Mouse (Mus musculus) midbrain, embryonic 16.5 days (tissue): ENCODE data around the gene Tpcn1. TPM values are rescaled to one million over a fixed set of nuclear protein-coding genes. Genes with fewer than 3 reads are reported as not detected.

ENCODE experiments used
- ATAC-seq: fragments of 200-750 bp; cut with Nextera tagmentation; 2 replicates; pipeline ENCODE4 v1.8.0; 2017; ENCODE audit warnings: moderate TSS enrichment
- H3K27ac ChIP-seq: fragments of 300-500 bp; sonication (generic); 2 replicates; pipeline ENCODE4 v1.5.1; 2014; ENCODE audit warnings: mild to moderate bottlenecking, low read length, mixed read lengths
- H3K27me3 ChIP-seq: fragments of 300-500 bp; sonication (generic); 2 replicates; pipeline ENCODE4 v1.6.1; 2014; ENCODE audit warnings: low read depth, low read length, mixed read lengths; ENCODE audit not compliant: control insufficient read depth, insufficient read depth
- H3K36me3 ChIP-seq: fragments of 300-500 bp; sonication (generic); 2 replicates; pipeline ENCODE4 v1.6.1; 2014; ENCODE audit warnings: mild to moderate bottlenecking, low read length, moderate library complexity, mixed read lengths; ENCODE audit not compliant: control insufficient read depth, insufficient read depth
- H3K4me1 ChIP-seq: fragments of 300-500 bp; sonication (generic); 2 replicates; pipeline ENCODE4 v1.6.1; 2014; ENCODE audit warnings: mild to moderate bottlenecking, low read length, mixed read lengths; ENCODE audit not compliant: control insufficient read depth, insufficient read depth
- H3K4me2 ChIP-seq: fragments of 300-500 bp; sonication (generic); 2 replicates; pipeline ENCODE4 v1.6.1; 2014; ENCODE audit warnings: mild to moderate bottlenecking, low read length, mixed read lengths
- H3K4me3 ChIP-seq: fragments of 300-500 bp; sonication (generic); 2 replicates; pipeline ENCODE4 v1.5.1; 2014; ENCODE audit warnings: low read depth, mild to moderate bottlenecking, low read length, moderate library complexity, mixed read lengths
- H3K9ac ChIP-seq: fragments of 300-500 bp; sonication (generic); 2 replicates; pipeline ENCODE4 v1.6.1; 2014; ENCODE audit warnings: low read depth, low read length, mixed read lengths
- H3K9me3 ChIP-seq: fragments of 300-500 bp; sonication (generic); replicated peaks from 2 replicates; pipeline ENCODE4 v1.6.1; 2014; ENCODE audit warnings: mild to moderate bottlenecking, low read length, mixed read lengths; ENCODE audit not compliant: control insufficient read depth, poor library complexity, severe bottlenecking
- WGBS: fragments of 180-500 bp; shearing (Covaris S2); extraction: QIAGEN DNeasy Blood & Tissue Kit; methylation state at CpG from one replicate; pipeline ENCODE4 v1.1.7; 2014; 5-methylcytosine and 5-hydroxymethylcytosine counted together
- polyA plus RNA-seq: library from polyadenylated mRNA; unstranded; fragments of >200 nt; fragmentation: Nextera tagmentation; extraction: Ambion mirVana; gene quantifications from 2 replicates; pipeline ENCODE4 v1.2.1, GENCODE M21; 2015

Gene Tpcn1
- polyA plus RNA-seq = 13.1 and 13.5 TPM in 2 replicates

GRCm38 (mm10) chr5:120588569-120589094 is at the start of gene Tpcn1, which contains the start of gene Iqcd:
Gene Tpcn1, minus strand, starts transcription at chr5:120588673.
Gene Iqcd, plus strand, starts transcription at chr5:120589016.
- Histone ChIP-seq H3K4me3 (peak within 1 kb of the TSS; percentile 79), H3K9me3 (no peaks in the 10 kb centered on the region), H3K36me3 (no peaks in the 10 kb centered on the region; the same call in 1 of the 2 replicates), H3K27ac (peak within 1 kb of the TSS; percentile 77), H3K27me3 (no peaks in the 10 kb centered on the region), H3K4me2 (peak within 1 kb of the TSS; percentile 99), H3K9ac (peak within 1 kb of the TSS; percentile 92), H3K4me1 (peaks cover 12% of the 10 kb centered on the region)
- under 1% methylated on average over 34 of the region's 35 CpGs for WGBS
- peak; percentile 97 for ATAC-seq

GRCm38 (mm10) chr5:120635633-120636032 is 47.2 kb upstream of the Tpcn1 start:
- no peak for ATAC-seq
- no peak overlapping the region for H3K9ac ChIP-seq
- no peaks in the 10 kb centered on the region for H3K9me3 ChIP-seq
- peaks cover 3% of the 10 kb centered on the region; the same call in 1 of the 2 replicates for H3K4me1 ChIP-seq
- no peaks in the 10 kb centered on the region for H3K36me3 ChIP-seq
- 92% methylated on average over 5 of the region's 5 CpGs for WGBS
- H3K4me3 ChIP-seq = no peak overlapping the region
- H3K4me2 ChIP-seq = no peak overlapping the region
- H3K27me3 ChIP-seq = no peaks in the 10 kb centered on the region
- H3K27ac ChIP-seq = no peak overlapping the region

- Histone ChIP-seq H3K4me1 (peaks cover 3% of the 10 kb centered on the region; the same call in 1 of the 2 replicates), H3K27ac (no peak overlapping the region), H3K4me2 (no peak overlapping the region), H3K36me3 (no peaks in the 10 kb centered on the region), H3K4me3 (no peak overlapping the region), H3K27me3 (no peaks in the 10 kb centered on the region), H3K9ac (no peak overlapping the region), H3K9me3 (no peaks in the 10 kb centered on the region)
- WGBS = 62% methylated on average over 5 of the region's 5 CpGs
- ATAC-seq = no peak
These were observed 46.4 kb upstream of the Tpcn1 start for GRCm38 (mm10) chr5:120634860-120635259.

- Histone ChIP-seq H3K27me3 (no peaks in the 10 kb centered on the region), H3K9ac (no peak within 1 kb of the TSS), H3K4me3 (no peak within 1 kb of the TSS), H3K9me3 (no peaks in the 10 kb centered on the region), H3K27ac (no peak within 1 kb of the TSS), H3K36me3 (no peaks in the 10 kb centered on the region), H3K4me2 (no peak within 1 kb of the TSS), H3K4me1 (peaks cover 3% of the 10 kb centered on the region; the same call in 1 of the 2 replicates)
- no peak for ATAC-seq
- 49% methylated on average over 9 of the region's 9 CpGs for WGBS
These were observed 45.7 kb upstream of the Tpcn1 start, which contains the start of gene Cfap73 for GRCm38 (mm10) chr5:120634131-120634530. Gene Cfap73, minus strand, starts transcription at chr5:120634235.

GRCm38 (mm10) chr5:120631892-120632291 is 43.4 kb upstream of the Tpcn1 start:
- no peak overlapping the region for H3K27ac ChIP-seq
- H3K4me3 ChIP-seq = no peak overlapping the region
- no peak overlapping the region for H3K4me2 ChIP-seq
- H3K9me3 ChIP-seq = no peaks in the 10 kb centered on the region
- peaks cover 3% of the 10 kb centered on the region; the same call in 1 of the 2 replicates for H3K4me1 ChIP-seq
- H3K9ac ChIP-seq = no peak overlapping the region
- 93% methylated on average over 5 of the region's 5 CpGs for WGBS
- ATAC-seq = no peak
- no peaks in the 10 kb centered on the region for H3K27me3 ChIP-seq
- H3K36me3 ChIP-seq = peaks cover under 1% of the 10 kb centered on the region; the same call in 1 of the 2 replicates

GRCm38 (mm10) chr5:120631128-120631527 is 42.7 kb upstream of the Tpcn1 start:
- peak overlapping the region; percentile 53 for H3K9ac ChIP-seq

GRCm38 (mm10) chr5:120628624-120629023 is 40.2 kb upstream of the Tpcn1 start:
- Histone ChIP-seq H3K9me3 (no peaks in the 10 kb centered on the region), H3K27ac (no peak overlapping the region), H3K4me3 (no peak overlapping the region), H3K4me2 (no peak overlapping the region), H3K4me1 (peaks cover 3% of the 10 kb centered on the region; the same call in 1 of the 2 replicates), H3K36me3 (peaks cover 11% of the 10 kb centered on the region), H3K9ac (no peak overlapping the region), H3K27me3 (no peaks in the 10 kb centered on the region)
- no peak for ATAC-seq
- WGBS = 64% methylated on average over 7 of the region's 7 CpGs

More at GRCm38 (mm10) chr5:120631128-120631527, 42.7 kb upstream of the Tpcn1 start:
- H3K4me3 ChIP-seq = no peak overlapping the region
- peak overlapping the region; percentile 54 for H3K4me2 ChIP-seq
- no peak overlapping the region for H3K27ac ChIP-seq
- H3K9me3 ChIP-seq = no peaks in the 10 kb centered on the region
- WGBS = 13% methylated on average over 29 of the region's 29 CpGs
- ATAC-seq = no peak
- H3K36me3 ChIP-seq = peaks cover 4% of the 10 kb centered on the region; the same call in 1 of the 2 replicates
- H3K4me1 ChIP-seq = peaks cover 3% of the 10 kb centered on the region; the same call in 1 of the 2 replicates
- no peaks in the 10 kb centered on the region for H3K27me3 ChIP-seq

GRCm38 (mm10) chr5:120627515-120628300 is 39.2 kb upstream of the Tpcn1 start:
- Histone ChIP-seq H3K36me3 (peaks cover 21% of the 10 kb centered on the region), H3K4me1 (peaks cover 3% of the 10 kb centered on the region; the same call in 1 of the 2 replicates), H3K27ac (no peak overlapping the region), H3K4me3 (no peak overlapping the region), H3K4me2 (no peak overlapping the region), H3K9me3 (no peaks in the 10 kb centered on the region), H3K9ac (peak overlapping the region; percentile 20; the same call in 1 of the 2 replicates), H3K27me3 (no peaks in the 10 kb centered on the region)
- ATAC-seq = no peak
- 78% methylated on average over 15 of the region's 15 CpGs for WGBS

- Histone ChIP-seq H3K4me1 (peaks cover 3% of the 10 kb centered on the region; the same call in 1 of the 2 replicates), H3K9me3 (no peaks in the 10 kb centered on the region), H3K36me3 (peaks cover 26% of the 10 kb centered on the region), H3K9ac (no peak overlapping the region), H3K4me2 (no peak overlapping the region), H3K27ac (no peak overlapping the region), H3K27me3 (no peaks in the 10 kb centered on the region), H3K4me3 (no peak overlapping the region)
- ATAC-seq = no peak
- 32% methylated on average over 16 of the region's 19 CpGs for WGBS
These were observed 37.9 kb upstream of the Tpcn1 start for GRCm38 (mm10) chr5:120626399-120626798.
